Mouse (Mus musculus) small intestine, adult 2 months (tissue): ENCODE results near the gene Tspan13.

Experiments
- CTCF ChIP-seq: fragments of 200-500 bp; IDR thresholded peaks from 2 replicates; pipeline ENCODE4 v1.5.1; 2012; ENCODE audit warnings: low read depth, mild to moderate bottlenecking, control low read depth, inconsistent platforms, low read length, moderate library complexity, mixed read lengths; ENCODE audit not compliant: insufficient replicate concordance, insufficient read length; ENCODE audit errors: extremely low read depth
- POLR2A ChIP-seq: fragments of 200-500 bp; IDR thresholded peaks from 2 replicates; pipeline ENCODE4 v1.6.1; 2012; ENCODE audit warnings: low read depth, mild to moderate bottlenecking, control low read depth, inconsistent platforms, low read length, moderate library complexity

GRCm38 (mm10) chr12:35995799-35996198 lies 46.5 kb downstream of the Tspan13 start:
- TF ChIP-seq POLR2A (no peak), CTCF (no peak)
